Mouse (Mus musculus): ENCODE results near the gene Tmem247.

- no peak for TF ChIP-seq CTCF (IDR thresholded peaks at IDR 0.05; ENCODE audit: low read depth)
- TF ChIP-seq EP300 (IDR thresholded peaks at IDR 0.05; ENCODE audit: low read depth), result no peak
These were observed 48.0 kb downstream of the Tmem247 start for GRCm38 (mm10) chr17:86965121-86965520.
